Mouse (Mus musculus) testis, adult 2 months (tissue): ENCODE results near the gene Mpi. TPM values are rescaled to one million over a fixed set of nuclear protein-coding genes. Genes with fewer than 3 reads are reported as not detected.
A peak's percentile ranks its signal among the peaks of the same experiment; 100 is the strongest.

ENCODE experiments used
- H3K27ac ChIP-seq: fragments of 200-500 bp; 2 replicates; pipeline ENCODE4 v1.5.1; 2012; ENCODE audit warnings: low read depth, low read length; ENCODE audit not compliant: control insufficient read depth, insufficient read depth
- H3K27me3 ChIP-seq: fragments of 200-500 bp; 2 replicates; pipeline ENCODE4 v1.6.1; 2012; ENCODE audit warnings: mild to moderate bottlenecking, low read length, moderate library complexity; ENCODE audit not compliant: control insufficient read depth, insufficient read depth
- H3K36me3 ChIP-seq: fragments of 200-500 bp; 2 replicates; pipeline ENCODE4 v1.6.1; 2012; ENCODE audit warnings: mild to moderate bottlenecking, low read length; ENCODE audit not compliant: control insufficient read depth, insufficient read depth
- H3K4me1 ChIP-seq: fragments of 200-500 bp; 2 replicates; pipeline ENCODE4 v1.6.1; 2012; ENCODE audit warnings: low read length; ENCODE audit not compliant: control insufficient read depth, insufficient read depth
- H3K4me3 ChIP-seq: fragments of 200-500 bp; 2 replicates; pipeline ENCODE4 v1.5.1; 2012; ENCODE audit warnings: low read depth, mild to moderate bottlenecking, low read length, moderate library complexity, mixed read lengths; ENCODE audit not compliant: control insufficient read depth
- CTCF ChIP-seq: fragments of 200-500 bp; IDR thresholded peaks from 2 replicates; pipeline ENCODE4 v1.5.1; 2012; ENCODE audit warnings: low read depth, mild to moderate bottlenecking, inconsistent platforms, low read length, moderate library complexity; ENCODE audit not compliant: control insufficient read depth, insufficient read depth, insufficient replicate concordance
- POLR2A ChIP-seq: fragments of 200-500 bp; IDR thresholded peaks from 2 replicates; pipeline ENCODE4 v1.6.1; 2012; ENCODE audit warnings: low read depth, mild to moderate bottlenecking, inconsistent platforms, low read length, moderate library complexity; ENCODE audit not compliant: control insufficient read depth
- polyA plus RNA-seq: library from polyadenylated mRNA; depleted of rRNA; stranded (reverse); fragments of >200 nt; gene quantifications from 2 replicates; pipeline ENCODE4 v1.2.3, GENCODE M21; 2012

Gene Mpi
- polyA plus RNA-seq, 1 experiment: 282 TPM

- Histone ChIP-seq H3K27ac (no peak overlapping the region), H3K4me1 (peaks cover 2% of the 10 kb centered on the region), H3K27me3 (no peaks in the 10 kb centered on the region), H3K36me3 (no peaks in the 10 kb centered on the region), H3K4me3 (no peak overlapping the region)
- TF ChIP-seq CTCF (no peak), POLR2A (no peak)
Observed at GRCm38 (mm10) chr9:57594174-57594509, 41.6 kb upstream of the Mpi start.

- H3K4me3 ChIP-seq: no peak overlapping the region
- H3K27me3 ChIP-seq: no peaks in the 10 kb centered on the region
- H3K36me3 ChIP-seq: no peaks in the 10 kb centered on the region
- H3K27ac ChIP-seq: no peak overlapping the region
- TF ChIP-seq POLR2A (0 out of 2 replicates have a peak, but pooled peaks have one; percentile 29), CTCF (no peak)
- peaks cover 5% of the 10 kb centered on the region for H3K4me1 ChIP-seq
Observed at GRCm38 (mm10) chr9:57593454-57594173, 41.1 kb upstream of the Mpi start.

- no peak overlapping the region for H3K4me3 ChIP-seq
- no peak for TF ChIP-seq POLR2A
- TF ChIP-seq CTCF: no peak
- no peaks in the 10 kb centered on the region for H3K36me3 ChIP-seq
- H3K27me3 ChIP-seq: no peaks in the 10 kb centered on the region
- H3K27ac ChIP-seq: no peak overlapping the region
- H3K4me1 ChIP-seq: peaks cover 5% of the 10 kb centered on the region
Observed at GRCm38 (mm10) chr9:57590726-57591125, 38.2 kb upstream of the Mpi start.

- Histone ChIP-seq H3K27ac (peak within 1 kb of the TSS; percentile 59), H3K27me3 (no peaks in the 10 kb centered on the region), H3K4me1 (peaks cover 5% of the 10 kb centered on the region), H3K36me3 (no peaks in the 10 kb centered on the region), H3K4me3 (peak within 1 kb of the TSS; percentile 92)
- TF ChIP-seq CTCF: no peak
- TF ChIP-seq POLR2A: no peak
Observed at GRCm38 (mm10) chr9:57589224-57590126, 36.9 kb upstream of the Mpi start, which contains the start of gene Ulk3. Gene Ulk3, plus strand, starts transcription at chr9:57589452.

GRCm38 (mm10) chr9:57584991-57585390 lies 32.4 kb upstream of the Mpi start:
- no peaks in the 10 kb centered on the region; the same call in 1 of the 2 replicates for H3K36me3 ChIP-seq
- H3K27me3 ChIP-seq: no peaks in the 10 kb centered on the region
- no peak overlapping the region for H3K27ac ChIP-seq
- no peak for TF ChIP-seq CTCF
- no peak for TF ChIP-seq POLR2A
- H3K4me1 ChIP-seq: peaks cover 3% of the 10 kb centered on the region
- no peak overlapping the region for H3K4me3 ChIP-seq

- H3K4me1 ChIP-seq: peaks cover 2% of the 10 kb centered on the region; the same call in 1 of the 2 replicates
- TF ChIP-seq POLR2A (no peak), CTCF (no peak)
- no peak overlapping the region for H3K27ac ChIP-seq
- H3K27me3 ChIP-seq: no peaks in the 10 kb centered on the region
- H3K36me3 ChIP-seq: no peaks in the 10 kb centered on the region
- H3K4me3 ChIP-seq: no peak overlapping the region
Observed at GRCm38 (mm10) chr9:57577144-57577849, 24.7 kb upstream of the Mpi start.

GRCm38 (mm10) chr9:57575577-57575976 lies 23.0 kb upstream of the Mpi start:
- H3K4me1 ChIP-seq: peaks cover 2% of the 10 kb centered on the region; the same call in 1 of the 2 replicates
- H3K27me3 ChIP-seq: no peaks in the 10 kb centered on the region
- H3K4me3 ChIP-seq: no peak overlapping the region
- no peak overlapping the region for H3K27ac ChIP-seq
- TF ChIP-seq POLR2A: no peak
- no peak for TF ChIP-seq CTCF
- H3K36me3 ChIP-seq: no peaks in the 10 kb centered on the region
